Mouse (Mus musculus): ENCODE measurements around the gene Mcam. TPM values are rescaled to one million over a fixed set of nuclear protein-coding genes. Genes with fewer than 3 reads are reported as not detected.

Gene Mcam
- total and polyA plus RNA-seq, 3 experiments = 0.15 to 0.88 TPM; not detected in 1

DNA sequence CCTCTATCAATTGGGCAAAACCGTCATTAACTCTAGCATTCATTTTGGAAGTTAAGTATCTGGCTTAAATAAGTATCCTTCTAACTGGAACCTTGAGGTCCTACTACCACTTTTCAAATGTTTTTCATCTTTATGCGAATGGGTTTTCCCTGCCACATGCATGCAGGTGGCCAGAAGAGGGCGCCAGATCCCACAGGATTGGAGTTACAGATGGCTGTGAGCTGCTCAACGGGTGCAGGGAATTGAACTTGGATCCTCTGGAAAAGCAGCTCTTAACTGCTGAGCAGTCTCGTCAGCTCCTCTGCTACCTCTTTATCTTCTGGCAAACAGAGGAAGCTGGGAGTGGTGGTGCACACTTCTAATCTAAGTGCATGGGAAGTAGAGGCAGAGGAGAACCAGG, 15.3 kb upstream of the Mcam start (continued):
- TF ChIP-seq RCOR1 (IDR thresholded peaks at IDR 0.05; ENCODE audit: low read depth, low read length) (no peak), ELF1 (IDR thresholded peaks at IDR 0.05; ENCODE audit: low read depth, low read length) (no peak), TAL1 (IDR thresholded peaks at IDR 0.05; ENCODE audit: low read length) (no peak), ZMIZ1 (IDR thresholded peaks at IDR 0.05; ENCODE audit: low read depth, low read length) (no peak), CHD2 (IDR thresholded peaks at IDR 0.05; ENCODE audit: low read length) (no peak), MAFK (IDR thresholded peaks at IDR 0.05; ENCODE audit: borderline replicate concordance, low read depth, low read length) (no peak), NELFE (IDR thresholded peaks at IDR 0.05; ENCODE audit: low read depth, low read length) (no peak), BHLHE40 (IDR thresholded peaks at IDR 0.05; ENCODE audit: borderline replicate concordance, low read depth, low read length) (no peak), MAX (IDR thresholded peaks at IDR 0.05; ENCODE audit: low read length) (no peak), GABPA (IDR thresholded peaks at IDR 0.05; ENCODE audit: low read depth, low read length) (no peak), MXI1 (IDR thresholded peaks at IDR 0.05; ENCODE audit: low read depth, low read length) (no peak), ZKSCAN1 (IDR thresholded peaks at IDR 0.05; ENCODE audit: low read depth, low read length) (no peak), USF2 (IDR thresholded peaks at IDR 0.05; ENCODE audit: borderline replicate concordance in 1 of 2, insufficient read depth in 1 of 2, low read depth in 1 of 2, low read length in 2 of 2) (no peak)

DNA sequence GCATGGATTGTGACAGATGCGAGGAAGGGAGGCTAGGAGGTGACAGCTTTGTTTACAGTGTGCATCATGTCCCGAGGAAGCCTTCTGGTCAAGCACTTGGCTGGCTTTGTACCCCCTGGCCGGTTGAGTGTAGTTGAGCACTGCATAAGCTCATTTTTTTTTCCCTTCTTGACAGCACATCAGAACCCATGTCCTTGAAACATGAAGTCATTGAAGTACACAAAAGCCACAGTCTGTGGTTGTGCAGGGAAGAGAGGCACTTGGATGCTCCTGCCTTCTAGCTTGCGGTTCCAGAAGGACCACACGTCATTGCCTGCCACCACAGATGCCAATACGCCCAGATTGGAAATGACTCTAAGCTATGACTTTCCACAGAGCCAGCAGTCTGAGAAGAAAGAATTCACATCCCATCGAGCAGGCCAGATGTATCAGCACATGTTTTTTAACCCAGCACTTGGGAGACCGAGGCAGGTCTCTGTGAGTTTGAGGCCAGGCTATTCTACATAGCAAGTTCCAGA, 14.3 kb upstream of the Mcam start:
- H3K79me2 ChIP-seq (ENCODE audit: control insufficient read depth, insufficient read depth, low read length, poor library complexity) = no peaks in the 10 kb centered on the region
- no peak for DNase-seq (ENCODE audit: low read depth, low spot score)
- no peak overlapping the region for H3K4me3 ChIP-seq (ENCODE audit: control insufficient read depth in 1 of 2, insufficient read depth in 1 of 2, low read depth in 2 of 2, low read length in 2 of 2)
- H3K27me3 ChIP-seq (ENCODE audit: control insufficient read depth in 1 of 2, insufficient read depth in 2 of 2, low read length in 2 of 2) = no peaks in the 10 kb centered on the region
- H3K4me1 ChIP-seq (ENCODE audit: control insufficient read depth in 1 of 2, insufficient read depth in 2 of 2, low read length in 2 of 2) = no peaks in the 10 kb centered on the region
- TF ChIP-seq BHLHE40 (IDR thresholded peaks at IDR 0.05; ENCODE audit: borderline replicate concordance, low read depth, low read length) (no peak), RAD21 (IDR thresholded peaks at IDR 0.05; ENCODE audit: low read depth, low read length) (no peak), KAT2A (conservative IDR thresholded peaks at IDR 0.05; ENCODE audit: low read depth, low read length) (no peak), MAZ (IDR thresholded peaks at IDR 0.05; ENCODE audit: low read depth, low read length) (no peak), MEF2A (IDR thresholded peaks at IDR 0.05; ENCODE audit: extremely low read depth, insufficient replicate concordance, low read depth, low read length, poor library complexity, severe bottlenecking) (no peak), MAFK (IDR thresholded peaks at IDR 0.05; ENCODE audit: borderline replicate concordance, low read depth, low read length) (no peak), GATA1 (IDR thresholded peaks at IDR 0.05; ENCODE audit: low read depth, low read length) (no peak), MYC (IDR thresholded peaks at IDR 0.05; ENCODE audit: low read depth, low read length) (no peak), ZNF384 (IDR thresholded peaks at IDR 0.05; ENCODE audit: low read depth, low read length) (no peak), MAX (IDR thresholded peaks at IDR 0.05; ENCODE audit: low read length) (no peak), MXI1 (IDR thresholded peaks at IDR 0.05; ENCODE audit: low read depth, low read length) (no peak), CTCF (IDR thresholded peaks at IDR 0.05 in 2 of 3, conservative IDR thresholded peaks at IDR 0.05 in 1 of 3; ENCODE audit: control insufficient read depth in 1 of 3, insufficient read depth in 1 of 3, low read depth in 2 of 3, low read length in 3 of 3, poor library complexity in 1 of 3, severe bottlenecking in 1 of 3) (no peak), USF2 (IDR thresholded peaks at IDR 0.05; ENCODE audit: borderline replicate concordance in 1 of 2, insufficient read depth in 1 of 2, low read depth in 1 of 2, low read length in 2 of 2) (no peak), HCFC1 (IDR thresholded peaks at IDR 0.05; ENCODE audit: low read depth, low read length) (no peak), ZMIZ1 (IDR thresholded peaks at IDR 0.05; ENCODE audit: low read depth, low read length) (no peak), ELF1 (IDR thresholded peaks at IDR 0.05; ENCODE audit: low read depth, low read length) (no peak), POLR2AphosphoS5 (IDR thresholded peaks at IDR 0.05; ENCODE audit: borderline replicate concordance, low read depth, low read length) (no peak), ZKSCAN1 (IDR thresholded peaks at IDR 0.05; ENCODE audit: low read depth, low read length) (no peak), UBTF (IDR thresholded peaks at IDR 0.05; ENCODE audit: borderline replicate concordance, insufficient read depth, low read depth, low read length) (no peak), POLR2A (IDR thresholded peaks at IDR 0.05; ENCODE audit: control insufficient read depth in 1 of 2, insufficient read depth in 1 of 2, low read depth in 1 of 2, low read length in 2 of 2, poor library complexity in 1 of 2) (no peak)
- no peak overlapping the region for H3K27ac ChIP-seq (ENCODE audit: control insufficient read depth, low read depth, low read length)
- H3K36me3 ChIP-seq (ENCODE audit: control insufficient read depth in 1 of 2, insufficient read depth in 2 of 2, low read length in 2 of 2) = no peaks in the 10 kb centered on the region
- no peak overlapping the region for H3K9ac ChIP-seq (ENCODE audit: control insufficient read depth, low read depth, low read length, poor library complexity, severe bottlenecking)
- no peaks in the 10 kb centered on the region for H3K9me3 ChIP-seq (replicated peaks; ENCODE audit: insufficient read depth, low read length)
